Mouse (Mus musculus) liver, embryonic 12.5 days (tissue): ENCODE results near the gene Lrrd1. TPM values are rescaled to one million over a fixed set of nuclear protein-coding genes. Genes with fewer than 3 reads are reported as not detected.
"Not testable (repeated sequence)": the region's sequence is repeated elsewhere in the genome, so short reads cannot be mapped to it uniquely, and the experiment has no call there.

Experiments used
- ATAC-seq: fragments of 200-750 bp; cut with Nextera tagmentation; 2 replicates; pipeline ENCODE4 v1.8.0; 2017; ENCODE audit warnings: moderate number of reproducible peaks, mild to moderate bottlenecking, moderate library complexity
- H3K27ac ChIP-seq: fragments of 300-500 bp; sonication (generic); 2 replicates; pipeline ENCODE4 v1.5.1; 2016; ENCODE audit warnings: mild to moderate bottlenecking
- H3K27me3 ChIP-seq: fragments of 300-500 bp; sonication (generic); replicated peaks from 2 replicates; pipeline ENCODE4 v1.6.1; 2016; ENCODE audit warnings: mild to moderate bottlenecking, moderate library complexity
- H3K36me3 ChIP-seq: fragments of 300-500 bp; sonication (generic); 2 replicates; pipeline ENCODE4 v1.6.1; 2016; ENCODE audit warnings: mild to moderate bottlenecking, moderate library complexity
- H3K4me1 ChIP-seq: fragments of 300-500 bp; sonication (generic); 2 replicates; pipeline ENCODE4 v1.6.1; 2016
- H3K4me2 ChIP-seq: fragments of 300-500 bp; sonication (generic); 2 replicates; pipeline ENCODE4 v1.6.1; 2016; ENCODE audit warnings: mild to moderate bottlenecking, moderate library complexity
- H3K4me3 ChIP-seq: fragments of 300-500 bp; sonication (generic); 2 replicates; pipeline ENCODE4 v1.5.1; 2016; ENCODE audit warnings: mild to moderate bottlenecking, moderate library complexity
- H3K9ac ChIP-seq: fragments of 300-500 bp; sonication (generic); 2 replicates; pipeline ENCODE4 v1.6.1; 2016; ENCODE audit warnings: mild to moderate bottlenecking, moderate library complexity
- H3K9me3 ChIP-seq: fragments of 300-500 bp; sonication (generic); replicated peaks from 2 replicates; pipeline ENCODE4 v1.6.1; 2016; ENCODE audit warnings: mild to moderate bottlenecking, moderate library complexity
- WGBS: fragments of 180-500 bp; shearing (Covaris S2); methylation state at CpG from one replicate; pipeline ENCODE4 v1.1.7; 2016; ENCODE audit not compliant: insufficient replicate concordance; 5-methylcytosine and 5-hydroxymethylcytosine counted together
- polyA plus RNA-seq: library from polyadenylated mRNA; unstranded; fragments of >200 nt; fragmentation: Nextera tagmentation; extraction: Ambion mirVana; gene quantifications from 2 replicates; pipeline ENCODE4 v1.2.1, GENCODE M21; 2016

Lrrd1 gene
- polyA plus RNA-seq, 1 experiment from 2014 or later = 0.05 TPM

DNA sequence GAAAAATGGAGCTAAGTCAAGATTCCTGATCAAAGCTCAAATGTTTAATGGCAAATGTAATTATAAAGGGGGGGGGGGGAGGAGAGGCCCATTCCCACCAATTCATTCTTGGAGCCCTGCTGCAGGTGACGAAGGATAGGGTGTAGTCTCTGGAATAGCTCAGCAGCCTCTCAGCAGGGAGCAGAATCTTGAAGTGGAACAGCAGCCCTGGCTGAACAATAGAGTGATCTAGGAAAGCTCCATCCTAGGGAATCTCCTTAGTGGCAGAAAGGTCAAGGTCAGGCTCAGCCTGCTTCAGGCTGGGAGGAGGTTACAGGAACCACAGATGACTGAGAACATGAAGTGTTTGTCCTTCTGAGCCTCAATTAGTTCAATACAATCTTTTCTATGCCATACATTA is 27.4 kb downstream of the Lrrd1 start:
- Histone ChIP-seq H3K4me1 (no peaks in the 10 kb centered on the region), H3K4me2 (no peak overlapping the region), H3K9ac (no peak overlapping the region), H3K4me3 (no peak overlapping the region), H3K27ac (no peak overlapping the region), H3K9me3 (no peaks in the 10 kb centered on the region), H3K36me3 (no peaks in the 10 kb centered on the region), H3K27me3 (no peaks in the 10 kb centered on the region)
- 69% methylated on average over 1 of the region's 1 CpGs for WGBS
- no peak for ATAC-seq

DNA sequence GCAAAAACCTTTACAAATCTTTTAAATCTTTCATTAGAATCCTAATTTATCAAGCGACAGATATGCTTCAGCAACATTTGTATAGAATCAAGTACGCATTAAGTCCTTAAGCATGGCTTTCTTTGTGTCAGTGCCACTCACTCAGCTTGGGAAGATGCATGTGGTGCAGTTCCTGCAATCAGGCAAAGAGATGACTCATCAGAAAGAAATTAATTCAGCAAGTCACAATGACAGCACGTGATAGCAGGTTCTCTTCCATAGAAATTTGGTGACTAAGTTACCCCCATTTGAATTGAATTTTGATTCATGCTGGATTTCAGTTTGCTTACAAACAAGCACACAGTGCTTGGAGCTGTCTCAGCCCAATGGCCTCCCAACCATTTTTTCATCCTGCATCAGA is 28.5 kb downstream of the Lrrd1 start:
- no peak overlapping the region for H3K4me3 ChIP-seq
- H3K36me3 ChIP-seq = no peaks in the 10 kb centered on the region
- H3K9me3 ChIP-seq = no peaks in the 10 kb centered on the region
- no peak for ATAC-seq
- no peaks in the 10 kb centered on the region for H3K27me3 ChIP-seq
- WGBS = 64% methylated on average over 3 of the region's 3 CpGs
- H3K4me2 ChIP-seq = no peak overlapping the region
- H3K4me1 ChIP-seq = no peaks in the 10 kb centered on the region
- H3K9ac ChIP-seq = no peak overlapping the region
- H3K27ac ChIP-seq = no peak overlapping the region

DNA sequence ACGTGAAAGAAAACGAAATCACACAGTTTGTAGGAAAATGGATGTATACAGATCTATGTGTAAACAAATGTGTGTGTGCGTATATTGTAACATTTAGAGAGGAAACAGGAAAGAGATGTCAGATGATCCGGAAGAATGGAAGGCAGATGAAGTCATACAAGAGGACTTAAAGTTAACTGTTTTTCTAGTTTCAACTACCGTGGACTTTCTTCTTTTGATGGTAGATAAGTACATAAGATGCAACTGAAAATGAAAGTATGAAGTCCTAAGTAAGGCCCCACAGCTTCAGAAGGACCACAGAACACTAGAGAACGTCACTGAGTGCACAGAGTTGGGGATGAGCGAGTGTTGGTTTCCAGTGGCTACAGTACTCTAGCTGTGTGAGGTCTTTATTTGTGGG is 41.9 kb downstream of the Lrrd1 start:
- 73% methylated on average over 7 of the region's 7 CpGs for WGBS
- H3K27ac ChIP-seq, H3K9me3 ChIP-seq, H3K4me1 ChIP-seq, H3K4me2 ChIP-seq, H3K9ac ChIP-seq, H3K36me3 ChIP-seq, H3K4me3 ChIP-seq, ATAC-seq, H3K27me3 ChIP-seq: not testable (repeated sequence)

DNA sequence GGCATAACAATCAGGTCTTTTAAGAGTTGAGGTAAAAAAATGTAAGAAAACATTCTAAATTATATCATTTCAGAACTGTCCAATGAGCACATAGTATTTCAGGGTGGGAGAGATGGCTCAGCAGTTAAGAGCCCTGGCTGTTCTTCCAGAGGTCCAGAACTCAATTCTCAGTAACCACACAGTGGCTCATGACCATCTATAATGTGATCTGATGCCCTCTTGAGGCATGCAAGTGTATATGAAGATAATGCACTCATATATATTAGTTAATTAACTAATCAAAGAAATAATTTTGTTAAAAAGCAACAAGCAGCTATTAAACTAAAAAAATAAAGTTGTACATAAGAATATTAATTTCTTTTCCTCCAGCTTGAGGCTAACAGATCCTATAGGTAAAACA is 44.2 kb downstream of the Lrrd1 start:
- H3K27me3 ChIP-seq = no peaks in the 10 kb centered on the region
- no peak overlapping the region for H3K4me3 ChIP-seq
- peaks cover 10% of the 10 kb centered on the region; the same call in 1 of the 2 replicates for H3K4me1 ChIP-seq
- no peak for ATAC-seq
- no peak overlapping the region for H3K9ac ChIP-seq
- H3K36me3 ChIP-seq = no peaks in the 10 kb centered on the region; the same call in 1 of the 2 replicates
- no peak overlapping the region for H3K27ac ChIP-seq
- H3K4me2 ChIP-seq = no peak overlapping the region
- no peaks in the 10 kb centered on the region for H3K9me3 ChIP-seq

DNA sequence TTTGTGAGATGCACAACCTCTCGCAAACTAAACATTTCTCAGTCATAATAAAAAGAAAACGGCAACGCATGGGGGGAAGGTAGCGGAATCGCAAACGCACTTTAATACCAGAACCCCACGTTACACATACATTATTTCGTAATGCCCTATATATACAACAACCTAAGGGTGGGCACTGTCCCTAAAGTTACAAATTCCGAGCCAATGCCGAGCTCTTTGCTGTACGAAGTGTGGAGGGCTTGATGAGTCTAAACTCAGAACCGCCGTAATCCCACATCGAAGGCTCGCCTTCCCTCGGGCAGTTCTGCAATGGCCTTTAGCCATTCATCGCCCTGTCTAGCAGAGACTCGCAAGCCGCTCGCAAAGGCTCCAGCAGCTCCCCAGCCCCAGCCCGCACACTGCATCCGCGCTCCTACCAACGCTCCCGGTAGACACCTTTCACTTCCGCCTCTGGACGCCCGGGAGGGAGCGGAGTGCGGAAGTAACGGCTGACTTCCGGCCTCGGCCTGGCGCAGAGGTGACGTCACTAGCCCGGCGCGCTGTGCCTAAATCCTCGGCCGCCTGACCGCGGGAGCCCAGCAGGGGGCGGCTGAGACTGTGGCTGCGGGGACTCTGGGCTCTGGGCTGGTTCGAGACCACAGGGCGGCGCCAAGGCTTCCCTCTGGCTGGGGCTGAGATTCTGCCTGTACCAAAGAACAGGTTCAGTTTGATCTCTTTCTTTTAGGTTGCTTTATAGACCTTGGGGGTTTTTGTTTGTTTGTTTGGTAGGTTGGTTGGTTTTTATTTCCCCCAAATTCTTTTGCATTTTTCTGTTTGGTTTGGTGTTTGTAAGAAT is 48.7 kb downstream of the Lrrd1 start, which contains the start of gene Mterf1a:
Mterf1a (minus strand) TSS at position 475 of the 835 bp plus-strand sequence.
- not testable (repeated sequence) for H3K9me3 ChIP-seq, H3K4me1 ChIP-seq, H3K27me3 ChIP-seq, H3K36me3 ChIP-seq
- H3K4me3 ChIP-seq = peak within 1 kb of the TSS; percentile 66
- ATAC-seq = peak; percentile 100
- 3% methylated on average over 10 of the region's 47 CpGs for WGBS
- peak within 1 kb of the TSS; percentile 71 for H3K4me2 ChIP-seq
- peak within 1 kb of the TSS; percentile 74 for H3K9ac ChIP-seq
- H3K27ac ChIP-seq = 0 out of 2 replicates have a peak within 1 kb of the TSS, but pooled peaks have one; percentile 25

- H3K27ac ChIP-seq, H3K9ac ChIP-seq, H3K27me3 ChIP-seq, H3K36me3 ChIP-seq, ATAC-seq, H3K9me3 ChIP-seq, H3K4me1 ChIP-seq: not testable (repeated sequence)
- WGBS = 87% methylated on average over 4 of the region's 4 CpGs
- peak overlapping the region; percentile 26; the same call in 1 of the 2 replicates for H3K4me3 ChIP-seq
- H3K4me2 ChIP-seq = peak overlapping the region; percentile 37; the same call in 1 of the 2 replicates
Measured at GRCm38 (mm10) chr5:3894294-3894619, 49.3 kb downstream of the Lrrd1 start.

DNA sequence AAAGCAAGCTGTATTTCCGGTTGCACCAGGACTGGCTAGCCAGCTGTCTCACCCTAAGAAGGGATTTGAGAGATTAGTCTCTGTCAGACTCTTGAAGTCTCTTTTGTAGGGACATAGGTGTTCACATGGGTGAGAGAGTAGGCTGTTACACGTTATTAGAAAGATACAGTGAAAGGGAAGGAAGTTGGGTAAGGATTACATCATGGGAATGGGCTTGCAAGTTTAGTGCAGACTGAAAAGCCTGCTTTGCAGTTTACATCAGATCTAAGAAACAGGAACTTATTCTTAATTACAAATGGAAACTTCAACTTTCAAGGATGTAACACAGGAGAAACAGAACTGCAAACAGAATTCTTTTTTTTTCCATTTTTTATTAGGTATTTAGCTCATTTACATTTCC is 60.5 kb downstream of the Lrrd1 start:
- 33% methylated on average over 2 of the region's 2 CpGs for WGBS
- no peaks in the 10 kb centered on the region for H3K27me3 ChIP-seq

More for the DNA sequence above, 60.5 kb downstream of the Lrrd1 start:
- H3K4me2 ChIP-seq = no peak overlapping the region
- H3K27ac ChIP-seq = no peak overlapping the region
- H3K4me1 ChIP-seq = no peaks in the 10 kb centered on the region
- H3K36me3 ChIP-seq = no peaks in the 10 kb centered on the region
- no peak overlapping the region for H3K9ac ChIP-seq
- H3K9me3 ChIP-seq = no peaks in the 10 kb centered on the region
- ATAC-seq = no peak
- no peak overlapping the region for H3K4me3 ChIP-seq

Other genes with a start within 250 kb of the Lrrd1 start
- 6.9 and 7.3 TPM in 2 replicates for gene Pex1, start 249.1 kb upstream of the Lrrd1 start, polyA plus RNA-seq
- 8.4 and 9.0 TPM in 2 replicates for gene Rbm48, start 248.6 kb upstream of the Lrrd1 start, polyA plus RNA-seq
- gene Tmbim7, start 194.0 kb upstream of the Lrrd1 start, polyA plus RNA-seq = not detected in 2 replicates
- gene Gatad1, start 188.0 kb upstream of the Lrrd1 start, polyA plus RNA-seq = 43.2 TPM in 2 replicates
- gene Ankib1, start 42.2 kb upstream of the Lrrd1 start, polyA plus RNA-seq = 9.8 and 10.0 TPM in 2 replicates
- 31.8 and 33.3 TPM in 2 replicates for gene Krit1, start 42.0 kb upstream of the Lrrd1 start, polyA plus RNA-seq
- 6.8 and 7.6 TPM in 2 replicates for gene Mterf1a, start 48.8 kb downstream of the Lrrd1 start, polyA plus RNA-seq
- 51.3 and 51.8 TPM in 2 replicates for gene Akap9, start 82.9 kb downstream of the Lrrd1 start, polyA plus RNA-seq